Mouse (Mus musculus): ENCODE data around the gene E4f1. TPM values are rescaled to one million over a fixed set of nuclear protein-coding genes. Genes with fewer than 3 reads are reported as not detected.

The E4f1 gene
- total RNA-seq, 2 experiments from 2014 or later, result 9.4 to 10.2 TPM

GRCm38 (mm10) chr17:24416051-24416652 is 54.0 kb downstream of the E4f1 start:
- DNase-seq, result no peak

DNA sequence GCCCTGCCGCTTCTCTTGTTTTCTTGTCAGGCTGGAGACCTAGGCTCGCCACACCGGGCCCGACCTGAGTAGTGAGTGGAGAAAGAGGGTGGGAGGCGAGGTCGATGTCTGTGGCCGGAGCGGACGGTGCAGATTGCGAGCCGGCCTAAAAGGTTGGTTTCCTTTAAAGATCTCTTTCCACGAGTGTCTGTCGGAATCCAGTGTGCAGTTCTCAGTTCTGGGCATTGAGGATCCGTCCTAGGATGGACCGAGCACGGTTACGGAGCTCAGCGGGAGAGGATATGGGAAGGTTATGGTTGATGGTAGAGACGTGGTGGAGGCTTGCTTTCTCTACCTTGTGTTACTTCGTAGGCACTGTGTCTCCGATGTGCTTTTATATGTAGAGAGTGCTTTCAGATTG is 55.1 kb downstream of the E4f1 start:
- no peak for DNase-seq

GRCm38 (mm10) chr17:24414230-24414976 is 55.7 kb downstream of the E4f1 start, which contains the start of gene Rnps1:
Gene Rnps1, plus strand, starts transcription at chr17:24414565.
- peak; percentile 97 for DNase-seq

DNA sequence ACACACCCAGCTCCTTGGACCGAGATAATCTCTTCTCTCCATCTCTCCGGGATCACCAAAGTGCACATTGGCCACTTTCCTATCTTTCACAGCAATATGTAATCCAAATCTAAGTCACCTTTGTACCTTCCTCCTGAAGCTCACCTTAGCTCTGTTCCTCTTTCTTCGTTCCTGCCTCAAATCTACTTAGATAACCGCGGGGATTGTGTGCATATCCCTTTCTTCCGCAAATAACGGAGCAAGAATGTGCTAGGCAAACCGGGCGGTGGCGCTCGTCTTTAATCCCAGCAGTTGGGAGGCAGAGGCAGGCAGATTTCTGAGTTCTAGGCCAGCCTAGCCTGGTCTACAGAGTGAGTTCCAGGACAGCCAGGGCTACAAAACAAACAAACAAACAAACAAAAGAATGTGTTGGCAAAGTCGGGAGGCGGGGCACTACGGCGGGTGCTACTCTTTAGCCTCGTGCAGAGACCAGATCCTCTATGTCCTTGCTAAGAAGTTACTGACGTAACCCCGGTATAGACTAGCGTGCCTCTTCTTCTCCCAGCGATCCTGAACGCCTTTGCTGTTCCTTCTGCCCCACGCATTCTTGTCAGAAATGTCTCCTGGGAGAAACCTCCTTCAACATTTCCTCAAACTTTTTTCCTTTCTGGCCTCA is 56.4 kb downstream of the E4f1 start:
- DNase-seq, result no peak

DNA sequence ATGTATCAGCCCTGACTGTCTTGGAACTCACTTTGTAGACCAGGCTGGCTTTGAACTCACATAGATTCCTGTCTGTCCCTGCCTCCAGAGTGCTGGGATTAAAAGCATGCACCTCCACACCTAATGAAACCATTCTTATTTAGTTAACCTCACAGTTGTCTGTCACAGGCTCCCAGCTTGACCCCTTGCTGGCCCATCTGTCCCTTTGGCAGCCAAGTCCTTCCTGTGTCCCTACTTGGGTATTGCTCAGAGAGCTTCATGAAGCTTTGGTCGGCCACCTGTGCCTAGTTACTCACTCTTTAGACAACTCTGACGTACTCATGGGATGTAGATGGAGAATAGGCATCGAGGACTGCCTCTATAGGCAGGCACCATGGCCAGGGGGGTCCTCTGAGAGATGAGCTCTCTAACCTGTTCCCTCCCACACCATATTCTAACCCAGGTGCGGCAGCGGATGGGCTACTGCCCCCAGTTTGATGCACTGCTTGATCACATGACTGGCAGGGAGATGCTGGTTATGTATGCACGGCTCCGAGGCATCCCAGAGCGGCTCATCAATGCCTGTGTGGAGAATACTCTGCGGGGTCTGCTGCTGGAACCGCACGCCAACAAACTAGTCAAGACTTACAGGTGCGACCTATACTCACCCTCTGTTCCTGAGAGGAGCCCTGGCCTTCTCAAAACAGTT is 62.9 kb downstream of the E4f1 start:
- DNase-seq, result no peak

- no peak for DNase-seq
Measured at GRCm38 (mm10) chr17:24402371-24402770, 67.7 kb downstream of the E4f1 start.

DNA sequence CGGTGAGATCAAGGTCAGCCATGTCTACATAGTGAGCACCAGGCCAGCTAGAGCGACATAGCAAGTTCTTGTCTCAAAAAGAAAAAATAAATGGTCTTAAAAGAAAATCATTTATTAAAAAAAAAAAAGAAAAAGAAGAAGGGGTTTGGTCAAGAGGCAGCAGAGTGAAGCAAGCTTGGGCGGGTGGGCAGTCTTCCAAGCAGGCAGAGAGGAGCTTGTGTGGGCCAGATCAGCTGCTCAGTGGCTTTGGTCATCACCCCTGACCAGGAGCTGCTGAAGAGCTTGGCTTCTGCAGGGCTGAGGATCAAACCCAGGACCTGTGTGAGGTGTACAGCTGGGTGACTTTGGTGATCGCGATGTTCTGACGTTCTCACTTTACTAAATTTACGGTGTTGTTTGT is 75.7 kb downstream of the E4f1 start:
- DNase-seq, result no peak

Other genes with a start within 250 kb of the E4f1 start
- gene Tedc2, start 249.5 kb downstream of the E4f1 start, total RNA-seq (2021), result 1 to 10 TPM; 1.4 to 1.9 TPM
- 1 to 10 TPM in 1 of 2 experiments, under 1 TPM in 1; 0.61 to 1.1 TPM for gene Ccnf, start 218.8 kb downstream of the E4f1 start, total RNA-seq (2021)
- gene Abca17, start 119.2 kb downstream of the E4f1 start, total RNA-seq (2021), result not detected
- 1 to 10 TPM; 6.7 to 7.3 TPM for gene Abca3, start 118.4 kb downstream of the E4f1 start, total RNA-seq (2021)
- gene Rnps1, start 55.7 kb downstream of the E4f1 start, total RNA-seq (2021), result 10 to 100 TPM; 47.3 to 50.6 TPM
- gene Eci1, start 43.7 kb downstream of the E4f1 start, total RNA-seq (2021), result 100 to 1,000 TPM; 134 to 161 TPM
- 1 to 10 TPM; 1.0 to 1.5 TPM for gene Dnase1l2, start 27.2 kb downstream of the E4f1 start, total RNA-seq (2021)
- gene Pgp, start 79 bp upstream of the E4f1 start, total RNA-seq (2021), result 10 to 100 TPM; 50.8 to 55.0 TPM
- gene Bricd5, start 3.6 kb upstream of the E4f1 start, total RNA-seq (2021), result not detected
- gene Mlst8, start 8.8 kb upstream of the E4f1 start, total RNA-seq (2021), result 10 to 100 TPM; 10.5 to 11.7 TPM
- gene Caskin1, start 18.3 kb upstream of the E4f1 start, total RNA-seq (2021), result under 1 TPM; 0.10 to 0.11 TPM
- gene Traf7, start 57.6 kb upstream of the E4f1 start, total RNA-seq (2021), result 10 to 100 TPM; 33.2 to 36.7 TPM
- gene Rab26, start 63.9 kb upstream of the E4f1 start, total RNA-seq (2021), result under 1 TPM in 1 of 2 experiments, not detected in 1; 0.23 TPM
- 10 to 100 TPM; 20.2 to 21.1 TPM for gene Pkd1, start 79.5 kb upstream of the E4f1 start, total RNA-seq (2021)
- 10 to 100 TPM; 65.8 to 67.8 TPM for gene Tsc2, start 162.3 kb upstream of the E4f1 start, total RNA-seq (2021)
- gene Nthl1, start 162.4 kb upstream of the E4f1 start, total RNA-seq (2021), result 1 to 10 TPM; 2.6 to 4.2 TPM
- gene Slc9a3r2, start 180.0 kb upstream of the E4f1 start, total RNA-seq (2021), result 10 to 100 TPM; 36.6 to 41.8 TPM
- gene Npw, start 188.1 kb upstream of the E4f1 start, total RNA-seq (2021), result not detected
- gene Zfp598, start 199.4 kb upstream of the E4f1 start, total RNA-seq (2021), result 10 to 100 TPM; 17.7 to 20.2 TPM
- not detected for gene Syngr3, start 219.6 kb upstream of the E4f1 start, total RNA-seq (2021)
- 10 to 100 TPM; 24.1 to 30.1 TPM for gene Gfer, start 225.8 kb upstream of the E4f1 start, total RNA-seq (2021)
- under 1 TPM; 0.59 to 0.61 TPM for gene Noxo1, start 225.9 kb upstream of the E4f1 start, total RNA-seq (2021)
- 10 to 100 TPM; 14.7 to 15.6 TPM for gene Tbl3, start 237.3 kb upstream of the E4f1 start, total RNA-seq (2021)
- not detected for gene Rnf151, start 247.8 kb upstream of the E4f1 start, total RNA-seq (2021)
- 100 to 1,000 TPM; 564 to 585 TPM for gene Rps2, start 247.8 kb upstream of the E4f1 start, total RNA-seq (2021)